Mouse (Mus musculus) MEL-GATA-1-ER (cell line): ENCODE results near the gene Ppp1r13l.

Experiments used
- DNase-seq: peaks from one replicate; pipeline ENCODE4 v3.0.0-alpha.2; 2012; ENCODE audit warnings: low read depth; ENCODE audit errors: extremely low read depth

Gene Ppp1r13l

GRCm38 (mm10) chr7:19335583-19335982, 24.0 kb upstream of the Ppp1r13l start:
- DNase-seq, result peak; percentile 77

- no peak for DNase-seq
Measured at GRCm38 (mm10) chr7:19337122-19337521, 22.4 kb upstream of the Ppp1r13l start.

GRCm38 (mm10) chr7:19338060-19338459, 21.5 kb upstream of the Ppp1r13l start:
- DNase-seq, result no peak

GRCm38 (mm10) chr7:19338596-19338995, 21.0 kb upstream of the Ppp1r13l start:
- DNase-seq, result no peak

GRCm38 (mm10) chr7:19341250-19341649, 18.3 kb upstream of the Ppp1r13l start:
- no peak for DNase-seq

- no peak for DNase-seq
Measured at GRCm38 (mm10) chr7:19341761-19342409, 17.7 kb upstream of the Ppp1r13l start.

- DNase-seq, result no peak
Measured at GRCm38 (mm10) chr7:19342481-19343027, 17.0 kb upstream of the Ppp1r13l start.

GRCm38 (mm10) chr7:19343210-19343808, 16.2 kb upstream of the Ppp1r13l start:
- DNase-seq, result peak; percentile 62

- DNase-seq, result no peak
Measured at GRCm38 (mm10) chr7:19344237-19344847, 15.2 kb upstream of the Ppp1r13l start, which contains the start of gene Ercc1. Gene Ercc1 (plus strand): TSS chr7:19344778.

GRCm38 (mm10) chr7:19344938-19345471, 14.5 kb upstream of the Ppp1r13l start:
- DNase-seq, result peak; percentile 89

GRCm38 (mm10) chr7:19349188-19349915, 10.2 kb upstream of the Ppp1r13l start:
- DNase-seq, result no peak

- DNase-seq, result no peak
Measured at GRCm38 (mm10) chr7:19350221-19350620, 9.3 kb upstream of the Ppp1r13l start.

GRCm38 (mm10) chr7:19354991-19355390, 4.6 kb upstream of the Ppp1r13l start:
- DNase-seq, result no peak

- no peak for DNase-seq
Measured at GRCm38 (mm10) chr7:19356311-19356710, 3.2 kb upstream of the Ppp1r13l start.

- DNase-seq, result no peak
Measured at GRCm38 (mm10) chr7:19357381-19358375, 1.9 kb upstream of the Ppp1r13l start.

GRCm38 (mm10) chr7:19358634-19359033, 915 bp upstream of the Ppp1r13l start:
- DNase-seq, result no peak

GRCm38 (mm10) chr7:19359892-19360641, 518 bp downstream of the Ppp1r13l start:
- no peak for DNase-seq

GRCm38 (mm10) chr7:19360944-19361343, 1.4 kb downstream of the Ppp1r13l start:
- DNase-seq, result peak; percentile 86

- peak; percentile 74 for DNase-seq
Measured at GRCm38 (mm10) chr7:19361720-19362119, 2.2 kb downstream of the Ppp1r13l start.
